Mouse (Mus musculus) adrenal gland, postnatal 36 days (tissue): ENCODE data around the gene Coil. TPM values are rescaled to one million over a fixed set of nuclear protein-coding genes. Genes with fewer than 3 reads are reported as not detected.

Experiments used
- DNase-seq, 2 experiments: peaks; one replicate each; pipeline ENCODE4 v3.0.0; 2021; ENCODE audit warnings: mixed read lengths in 1 of 2
- total RNA-seq, 2 experiments: library from RNA; stranded (reverse); gene quantifications; 2 replicates each; pipeline ENCODE4 v1.2.3; 2021

Coil gene
- total RNA-seq, 2 experiments from 2014 or later: 10.2 to 10.7 TPM

GRCm38 (mm10) chr11:89003726-89004125 is 33.7 kb downstream of the Coil start:
- DNase-seq: peak; percentile 66 to 78

GRCm38 (mm10) chr11:89005473-89005872 is 35.4 kb downstream of the Coil start:
- no peak for DNase-seq

GRCm38 (mm10) chr11:89006404-89006803 is 36.4 kb downstream of the Coil start:
- no peak for DNase-seq

GRCm38 (mm10) chr11:89007582-89007981 is 37.5 kb downstream of the Coil start:
- DNase-seq: no peak

- no peak for DNase-seq
These were observed 39.0 kb downstream of the Coil start for GRCm38 (mm10) chr11:89009066-89009465.

- DNase-seq: no peak
These were observed 39.4 kb downstream of the Coil start for GRCm38 (mm10) chr11:89009496-89009895.

- no peak for DNase-seq
These were observed 42.2 kb downstream of the Coil start for GRCm38 (mm10) chr11:89012241-89012640.

- no peak for DNase-seq
These were observed 47.6 kb downstream of the Coil start for GRCm38 (mm10) chr11:89017514-89018182.

- DNase-seq: peak; percentile 61 to 70
These were observed 50.7 kb downstream of the Coil start for GRCm38 (mm10) chr11:89020681-89021305.

- DNase-seq: peak; percentile 53 to 67
These were observed 51.6 kb downstream of the Coil start for GRCm38 (mm10) chr11:89021687-89022086.

GRCm38 (mm10) chr11:89022120-89022731 is 52.2 kb downstream of the Coil start:
- no peak for DNase-seq

- DNase-seq: no peak
These were observed 53.4 kb downstream of the Coil start for GRCm38 (mm10) chr11:89023477-89023876.

GRCm38 (mm10) chr11:89024181-89024881 is 54.3 kb downstream of the Coil start:
- peak; percentile 94 to 96 for DNase-seq

- DNase-seq: no peak
These were observed 55.6 kb downstream of the Coil start for GRCm38 (mm10) chr11:89025603-89026002.

- peak in 1 of 2 experiments; percentile 53 for DNase-seq
These were observed 56.1 kb downstream of the Coil start for GRCm38 (mm10) chr11:89026117-89026516.

- no peak for DNase-seq
These were observed 57.9 kb downstream of the Coil start for GRCm38 (mm10) chr11:89027955-89028361.

- no peak for DNase-seq
These were observed 58.9 kb downstream of the Coil start for GRCm38 (mm10) chr11:89028871-89029405.

GRCm38 (mm10) chr11:89030552-89030951 is 60.5 kb downstream of the Coil start:
- no peak for DNase-seq

- no peak for DNase-seq
These were observed 61.1 kb downstream of the Coil start for GRCm38 (mm10) chr11:89031189-89031588.

GRCm38 (mm10) chr11:89034592-89034991 is 64.5 kb downstream of the Coil start:
- DNase-seq: no peak

- DNase-seq: no peak
These were observed 65.5 kb downstream of the Coil start for GRCm38 (mm10) chr11:89035552-89035951.

- no peak for DNase-seq
These were observed 68.4 kb downstream of the Coil start for GRCm38 (mm10) chr11:89038496-89038895.
